Mouse (Mus musculus) adrenal gland, adult 18-20 months (tissue): ENCODE measurements around the gene Sik2. TPM values are rescaled to one million over a fixed set of nuclear protein-coding genes. Genes with fewer than 3 reads are reported as not detected.

Source experiments
- DNase-seq, 2 experiments: peaks; one replicate each; pipeline ENCODE4 v3.0.0; 2021 to 2022; ENCODE audit warnings: low spot score in 2 of 2
- total RNA-seq, 2 experiments: library from RNA; stranded (reverse); gene quantifications; 1 replicate in 1 of 2; 2 replicates in 1 of 2; pipeline ENCODE4 v1.2.3; 2021

Sik2 gene
- total RNA-seq, 2 experiments from 2014 or later: 120 to 197 TPM

DNA sequence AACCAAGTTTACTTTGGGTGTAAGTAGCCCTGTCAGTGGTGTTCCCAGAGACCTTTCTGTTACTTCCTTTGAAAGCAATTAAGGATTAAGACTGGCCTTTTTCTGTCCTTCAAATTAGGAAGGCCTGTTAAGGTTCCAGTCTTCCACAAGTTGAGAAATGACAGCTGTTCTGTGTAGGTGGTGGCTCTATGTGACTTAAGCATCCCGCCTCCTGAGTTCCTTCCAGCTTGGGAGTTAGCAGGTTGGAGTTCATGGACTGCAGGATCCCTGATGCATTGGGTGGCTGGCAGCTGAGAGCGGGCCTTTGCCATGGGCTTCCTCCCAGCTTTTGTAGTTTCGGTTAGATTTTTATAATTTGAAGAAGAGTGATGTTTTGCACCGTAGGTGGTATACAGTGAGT is 133.4 kb downstream of the Sik2 start:
- no peak for DNase-seq

DNA sequence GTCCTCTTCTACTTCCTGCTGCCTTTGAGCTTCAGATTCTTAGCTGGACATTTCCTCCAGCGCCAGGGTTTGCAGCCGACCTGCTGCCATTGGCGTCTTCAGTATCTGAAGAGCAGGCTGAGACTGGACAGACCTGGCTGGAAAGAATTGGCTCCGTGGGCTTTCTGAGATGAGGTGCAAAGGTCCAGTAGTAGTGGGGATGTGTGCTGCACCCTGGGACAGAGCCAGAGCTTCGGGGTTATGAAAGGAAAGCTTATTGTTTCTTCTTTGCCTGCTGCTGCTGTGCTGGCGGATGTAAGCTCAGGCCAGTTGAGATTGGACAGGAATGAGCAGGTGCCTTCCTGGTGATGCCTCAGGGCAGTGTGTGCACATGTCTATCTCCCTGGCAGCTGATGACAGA is 134.8 kb downstream of the Sik2 start:
- no peak for DNase-seq

DNA sequence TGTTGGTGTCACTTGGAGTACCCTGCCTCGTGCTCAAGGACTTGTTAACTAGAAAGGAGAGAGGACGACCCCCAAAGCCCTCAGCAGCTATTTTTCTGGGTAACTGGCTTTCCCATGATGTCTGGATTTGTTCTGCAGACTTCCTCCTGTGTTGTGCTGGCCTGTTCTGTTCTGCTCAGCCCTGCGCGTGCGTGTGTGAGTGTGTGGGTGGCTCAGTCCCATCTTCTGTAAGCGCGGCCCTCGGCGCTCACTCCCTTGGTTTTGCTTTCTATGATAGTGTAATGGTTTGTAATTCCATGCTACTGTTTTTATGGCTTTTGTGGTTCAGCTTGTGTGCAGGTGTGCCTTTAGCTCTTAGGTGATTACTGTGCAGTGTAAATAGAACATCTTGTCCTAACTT is 135.7 kb downstream of the Sik2 start:
- no peak for DNase-seq

DNA sequence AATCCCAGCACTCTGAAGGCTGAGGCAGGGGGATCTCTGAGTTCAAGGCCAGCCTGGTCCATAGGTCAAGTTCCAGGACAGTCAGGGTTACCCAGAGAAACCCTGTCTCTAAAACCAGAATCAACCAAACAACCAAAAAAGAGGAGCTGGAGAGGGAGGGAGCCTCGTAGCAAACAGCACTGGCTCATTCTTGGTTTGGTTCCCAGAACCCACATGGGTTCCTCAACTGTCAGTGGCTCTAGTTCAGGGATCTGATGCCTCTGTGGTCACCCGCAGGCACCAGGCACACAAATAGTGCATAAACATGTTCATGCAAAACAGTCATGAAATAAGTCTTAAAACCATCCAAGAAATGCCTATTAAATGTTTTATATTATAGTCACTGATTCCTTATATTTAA is 140.7 kb downstream of the Sik2 start:
- no peak for DNase-seq

DNA sequence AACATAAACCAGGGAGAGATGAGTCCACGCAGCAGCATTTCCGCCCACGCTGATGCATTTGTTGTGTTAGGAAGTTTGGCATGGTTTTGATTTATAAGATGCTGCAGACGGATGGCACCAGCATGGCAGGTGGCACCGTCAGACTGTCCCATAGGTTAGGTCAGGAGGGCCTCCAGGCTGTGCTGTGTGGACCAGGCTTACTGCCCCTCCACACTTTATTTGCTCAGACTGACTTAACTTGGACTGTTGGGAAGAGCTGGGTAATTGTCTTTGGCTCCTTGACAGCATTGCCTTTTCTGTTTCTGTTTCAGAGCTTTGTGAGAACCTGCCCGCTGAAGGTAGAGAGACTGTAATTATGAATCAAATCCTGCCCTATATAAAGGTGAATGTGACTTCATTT is 141.9 kb downstream of the Sik2 start:
- DNase-seq: no peak

DNA sequence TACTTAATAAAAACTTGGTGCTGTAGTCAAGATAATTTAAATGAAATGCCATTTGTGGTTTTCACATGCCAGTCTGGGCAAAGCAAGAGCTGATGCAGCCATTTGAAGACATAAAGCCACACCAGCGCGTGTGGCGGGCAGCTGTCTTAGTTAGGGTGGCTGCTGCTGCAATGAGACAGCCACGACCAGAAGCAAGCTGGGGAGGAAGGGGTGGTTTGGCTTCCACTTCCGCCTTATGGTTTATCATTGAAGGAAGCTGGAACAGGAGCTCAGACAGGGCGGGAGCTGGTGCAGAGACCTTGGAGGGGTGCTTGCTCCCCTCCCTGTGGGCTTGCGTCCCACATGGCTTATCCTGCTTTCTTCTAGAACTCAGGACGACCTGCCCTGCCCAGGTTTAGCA is 143.1 kb downstream of the Sik2 start:
- DNase-seq: no peak

DNA sequence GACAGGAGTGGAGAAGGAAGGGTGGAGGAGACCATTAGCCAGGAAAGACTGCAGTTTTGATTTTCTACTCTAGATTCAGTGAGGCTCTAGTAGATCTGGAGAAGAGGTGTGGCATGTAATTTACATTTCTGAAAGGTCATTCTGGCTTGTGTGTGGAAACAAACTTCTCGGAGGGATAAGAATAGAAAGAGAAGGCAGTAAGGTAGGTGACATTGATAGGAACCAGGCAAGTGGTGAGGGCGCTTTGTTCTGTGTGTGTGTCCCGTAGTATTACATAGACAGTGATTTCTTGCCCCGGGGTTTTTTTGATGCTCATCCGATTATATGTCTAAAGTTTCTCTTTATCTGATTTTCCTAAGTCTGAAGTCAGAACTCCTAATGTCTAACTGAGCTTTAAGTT is 144.0 kb downstream of the Sik2 start:
- DNase-seq: no peak

DNA sequence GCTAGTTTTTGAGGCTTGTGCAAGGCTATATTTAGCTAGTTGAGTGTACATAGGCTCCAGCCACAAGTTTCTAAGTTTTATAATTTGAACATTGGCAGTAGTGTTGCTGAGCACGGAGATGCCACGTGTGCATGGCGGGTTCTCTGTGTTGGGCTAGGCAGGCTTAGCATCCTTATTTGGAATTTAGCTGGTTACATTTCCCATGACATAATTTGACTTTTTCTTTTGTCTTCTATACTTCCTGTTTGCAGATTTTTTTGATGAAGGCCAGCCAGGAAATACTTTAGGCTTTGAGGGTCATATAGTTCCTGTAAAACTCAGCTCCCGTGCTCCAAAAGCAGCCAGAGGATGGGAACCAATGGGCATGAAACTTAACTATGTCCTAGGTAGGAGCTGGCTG is 145.0 kb downstream of the Sik2 start:
- DNase-seq: no peak

DNA sequence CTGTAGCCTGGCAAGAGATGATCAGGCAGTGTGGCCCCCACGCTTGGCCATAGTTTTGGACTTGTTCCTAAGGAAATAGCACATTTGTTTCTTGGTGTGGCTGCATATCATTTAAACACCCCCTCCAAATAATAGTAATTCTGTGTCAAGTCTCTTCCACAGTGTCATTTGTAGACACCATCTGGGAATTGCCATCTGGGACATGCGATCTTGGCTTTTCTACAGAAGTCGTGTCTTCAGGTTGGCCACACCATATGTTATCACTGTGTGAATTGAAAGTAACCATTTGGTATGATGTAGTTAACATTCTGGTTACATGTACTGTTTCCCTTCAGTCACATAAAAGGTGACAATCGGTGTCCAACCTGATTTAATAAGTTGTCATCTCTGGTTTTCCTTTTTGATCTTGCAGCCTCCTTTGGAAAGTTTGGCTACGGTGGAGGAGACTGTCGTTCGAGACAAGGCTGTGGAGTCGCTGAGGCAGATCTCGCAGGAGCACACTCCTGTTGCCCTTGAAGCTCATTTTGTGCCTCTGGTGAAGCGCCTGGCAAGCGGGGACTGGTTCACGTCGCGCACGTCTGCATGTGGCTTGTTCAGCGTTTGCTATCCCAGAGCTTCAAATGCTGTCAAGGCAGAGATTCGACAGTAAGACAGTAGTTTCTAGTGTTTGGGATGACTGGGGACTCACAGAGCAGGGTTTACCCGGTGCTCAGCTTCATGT is 147.6 kb downstream of the Sik2 start:
- no peak for DNase-seq

DNA sequence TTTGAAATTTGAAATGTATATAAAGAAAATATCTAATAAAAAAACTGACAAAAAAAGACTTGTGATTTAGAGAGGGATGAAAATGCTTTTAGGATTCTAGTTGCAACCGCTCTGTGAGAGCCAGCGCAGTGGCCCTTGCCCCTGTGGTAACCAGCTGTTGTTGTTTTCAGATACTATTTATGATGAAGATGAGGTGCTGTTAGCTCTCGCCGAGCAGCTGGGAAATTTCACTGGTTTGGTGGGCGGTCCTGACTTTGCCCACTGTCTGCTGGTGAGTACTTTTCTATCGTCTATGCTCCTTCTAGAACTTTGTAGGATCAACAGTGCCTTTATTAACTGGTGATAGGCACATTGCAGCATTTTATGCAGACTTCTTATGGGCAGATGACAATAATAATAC is 150.2 kb downstream of the Sik2 start:
- no peak for DNase-seq

DNA sequence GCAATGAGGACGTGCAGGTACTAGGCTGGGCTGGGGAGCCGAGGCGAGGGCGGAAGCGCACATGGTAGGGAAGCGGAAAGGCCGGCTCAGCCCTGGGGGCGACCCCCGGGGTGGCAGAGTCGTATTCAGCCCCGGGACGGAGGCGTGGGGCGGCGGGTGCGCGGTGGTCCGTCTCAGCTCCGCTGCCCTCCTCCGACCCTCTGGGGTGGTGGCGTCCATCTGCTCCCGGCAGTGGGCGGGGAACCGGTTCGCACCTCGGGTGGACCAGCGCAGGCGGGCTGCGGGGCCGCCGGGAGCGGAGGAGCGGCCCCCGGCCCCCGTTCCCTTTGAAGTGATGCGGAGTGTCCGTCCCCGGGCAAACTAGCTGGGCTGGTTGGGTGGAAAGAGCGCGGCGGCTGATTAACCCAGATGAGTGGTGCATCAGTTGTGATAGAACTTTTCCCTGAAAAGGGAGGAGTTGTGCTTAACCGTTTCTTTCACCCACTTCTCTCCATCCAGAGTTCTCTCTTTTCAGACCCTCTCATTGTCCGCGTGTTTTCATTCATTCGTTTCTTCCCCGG is 151.7 kb downstream of the Sik2 start:
- DNase-seq: no peak

DNA sequence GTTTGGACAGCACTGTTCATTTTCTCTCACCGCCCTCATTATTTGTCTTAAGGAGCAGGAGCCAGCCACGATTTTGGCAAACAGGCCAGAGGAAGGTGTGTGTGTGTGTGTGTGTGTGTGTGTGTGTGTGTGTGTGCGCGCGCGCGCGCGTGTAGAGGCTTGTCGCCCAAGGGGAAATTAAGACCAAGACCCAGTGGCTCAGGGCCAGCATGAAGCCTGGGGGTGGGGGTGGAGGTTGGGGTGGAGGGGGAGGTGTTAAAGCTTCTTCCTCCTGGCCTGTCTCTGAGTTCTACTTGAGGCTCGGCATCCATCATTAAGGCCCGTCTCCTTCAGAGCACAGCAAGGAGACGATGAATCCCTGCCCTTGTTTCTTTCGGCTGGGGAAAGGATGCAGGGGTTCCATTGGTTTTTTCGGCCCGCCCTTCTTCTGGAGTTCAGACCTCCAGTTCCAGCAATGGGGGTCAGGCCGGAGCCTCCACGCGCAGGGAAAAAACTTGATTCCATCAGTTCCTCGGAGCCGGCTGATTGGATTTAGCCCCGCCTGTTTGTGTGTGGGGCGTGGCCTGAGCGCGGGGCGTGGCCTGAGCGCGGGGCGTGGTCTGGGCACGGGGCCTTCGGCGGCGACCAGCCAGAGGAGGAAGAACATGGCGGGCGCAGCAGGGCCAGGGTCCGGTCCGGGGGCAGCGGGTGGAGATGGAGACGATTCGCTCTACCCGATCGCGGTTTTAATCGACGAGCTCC is 152.4 kb downstream of the Sik2 start:
- peak; percentile 97 to 98 for DNase-seq

DNA sequence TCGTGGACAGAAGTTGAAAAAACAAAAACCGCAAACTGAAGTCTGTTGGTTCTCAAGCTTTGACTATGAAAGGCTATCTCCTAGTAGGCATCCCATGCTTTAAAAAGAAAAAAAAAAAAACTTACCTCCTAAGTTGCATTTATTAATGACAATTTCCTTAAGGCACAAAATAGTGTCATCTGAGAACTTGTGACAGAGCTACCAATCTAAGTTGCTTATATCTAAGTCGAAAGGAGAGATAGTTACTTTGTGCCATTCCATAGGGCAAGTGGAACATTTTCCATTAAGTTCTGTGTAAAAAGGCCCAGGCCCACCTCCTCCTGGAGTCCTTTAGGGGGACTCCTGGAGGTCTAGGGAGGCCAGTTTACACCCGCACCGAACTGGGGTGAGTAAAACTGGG is 153.1 kb downstream of the Sik2 start:
- no peak for DNase-seq

DNA sequence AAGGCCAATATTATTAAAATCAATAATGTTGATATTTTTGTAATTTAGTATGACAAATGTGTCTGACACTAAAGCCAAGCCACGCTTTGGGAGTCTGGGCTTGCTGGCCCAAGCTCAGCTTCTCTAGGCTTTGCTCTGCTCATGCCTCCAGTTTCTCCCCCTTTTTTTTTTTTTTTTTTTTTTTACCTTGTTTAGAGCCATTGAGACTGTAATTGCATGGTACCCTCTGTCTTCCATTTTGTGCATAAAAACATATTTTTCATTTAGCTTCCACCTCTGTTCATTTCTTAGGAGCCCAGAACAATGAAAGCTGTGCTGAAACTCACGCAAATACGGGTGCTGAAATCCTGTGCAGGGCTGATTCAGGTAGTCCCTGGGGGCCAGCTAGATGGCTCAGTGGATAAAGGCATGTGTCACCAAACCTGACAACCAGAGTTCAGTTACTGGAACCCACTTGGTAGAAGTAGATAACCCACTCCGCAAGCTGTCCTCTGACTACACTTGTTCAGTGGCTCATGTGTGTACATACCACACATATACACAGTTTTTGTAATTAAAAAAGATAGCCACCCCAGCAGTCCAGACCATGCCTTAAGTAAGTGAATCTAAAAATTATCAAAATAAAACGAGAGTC is 153.6 kb downstream of the Sik2 start:
- no peak for DNase-seq

DNA sequence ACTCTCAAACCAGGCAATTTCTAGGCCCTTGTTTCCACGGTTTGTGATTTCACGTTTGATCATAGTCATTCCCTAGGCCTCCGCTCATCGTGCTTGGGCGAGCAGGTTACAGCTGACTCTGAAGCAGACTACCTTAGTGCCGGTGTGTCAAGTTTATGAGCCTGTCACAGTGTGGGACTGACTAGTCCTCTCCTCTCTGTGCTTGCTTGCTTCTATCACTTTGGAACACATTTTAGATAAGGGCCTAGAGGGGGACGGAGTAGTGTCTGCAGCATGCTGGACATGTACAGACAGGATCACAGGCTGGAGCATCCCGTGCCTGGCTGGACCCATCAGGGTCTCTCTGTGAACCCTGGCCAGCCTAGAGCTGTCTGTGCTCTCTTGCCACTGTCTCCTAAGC is 154.5 kb downstream of the Sik2 start:
- no peak for DNase-seq

DNA sequence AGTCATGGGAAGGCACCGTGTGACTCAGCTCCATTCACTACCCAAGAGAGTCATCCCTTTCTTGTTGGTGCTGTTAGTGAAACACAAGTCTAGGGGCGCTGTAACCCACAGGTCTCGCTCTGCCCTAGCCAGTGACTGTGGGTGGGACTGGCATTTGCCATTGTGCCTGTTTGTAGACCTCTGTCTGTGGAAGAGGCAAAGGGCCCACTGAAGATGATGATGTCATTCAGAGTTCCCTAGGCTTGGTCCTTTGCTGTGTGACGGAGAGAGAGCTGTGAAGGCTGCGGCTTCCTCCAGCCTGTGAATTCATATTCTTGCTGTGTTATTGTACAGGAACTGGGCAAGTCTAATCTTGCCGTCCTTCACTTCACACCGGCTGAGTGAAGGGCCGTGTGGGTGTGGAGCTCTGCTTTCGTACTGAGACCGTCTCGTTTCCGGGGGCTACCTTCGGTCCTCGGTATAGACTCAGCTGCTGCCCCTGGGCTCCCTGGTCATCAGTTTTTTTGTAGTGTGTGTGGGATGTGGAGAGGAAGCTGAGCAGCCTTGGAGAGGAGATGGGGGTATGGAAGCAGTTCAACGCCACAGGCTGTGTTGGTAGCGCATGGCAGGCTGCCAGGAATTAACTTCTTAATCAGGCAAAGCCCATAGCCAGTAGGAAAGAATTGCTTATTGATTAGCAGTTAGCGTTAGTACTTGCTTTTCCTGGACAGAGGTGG is 156.1 kb downstream of the Sik2 start:
- no peak for DNase-seq

DNA sequence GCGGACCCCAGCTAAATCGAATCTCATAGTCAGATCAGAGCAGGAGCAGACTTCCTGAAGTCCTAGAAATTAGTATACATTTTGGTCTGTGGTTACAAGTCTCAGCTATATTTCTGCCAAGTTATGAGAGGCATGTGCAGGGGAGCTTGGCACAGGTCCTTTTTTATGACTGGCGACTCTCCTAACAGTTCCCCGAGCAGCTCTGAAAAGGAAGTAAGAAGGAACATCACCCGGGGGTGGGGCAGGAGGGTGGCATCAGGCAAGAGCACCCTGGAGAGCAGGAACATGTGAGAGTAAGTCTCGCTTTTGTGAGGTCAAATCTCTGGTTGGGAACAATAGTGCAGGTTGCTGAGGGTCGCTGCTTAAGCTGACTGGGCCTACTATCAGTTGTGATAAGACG is 158.2 kb downstream of the Sik2 start:
- DNase-seq: no peak

DNA sequence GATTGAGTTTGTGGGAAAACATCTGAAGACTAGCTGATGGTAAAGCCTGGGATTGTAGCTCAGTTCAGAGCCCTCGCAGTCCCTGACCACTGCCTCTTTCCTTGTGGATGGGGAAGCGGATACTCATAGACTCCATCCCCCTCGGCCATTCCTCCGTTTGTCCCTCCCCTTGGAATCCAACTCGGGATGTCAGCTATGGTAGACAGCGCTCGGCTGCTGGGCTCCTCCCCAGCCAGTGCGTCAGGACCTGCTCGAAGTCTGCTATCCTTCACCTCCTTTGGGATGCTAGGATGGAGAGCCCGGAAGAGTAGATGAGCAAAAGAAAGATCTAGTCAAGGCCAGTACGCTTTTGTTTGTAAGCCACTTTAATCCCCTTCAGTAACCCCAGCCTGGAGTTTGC is 158.6 kb downstream of the Sik2 start:
- no peak for DNase-seq

DNA sequence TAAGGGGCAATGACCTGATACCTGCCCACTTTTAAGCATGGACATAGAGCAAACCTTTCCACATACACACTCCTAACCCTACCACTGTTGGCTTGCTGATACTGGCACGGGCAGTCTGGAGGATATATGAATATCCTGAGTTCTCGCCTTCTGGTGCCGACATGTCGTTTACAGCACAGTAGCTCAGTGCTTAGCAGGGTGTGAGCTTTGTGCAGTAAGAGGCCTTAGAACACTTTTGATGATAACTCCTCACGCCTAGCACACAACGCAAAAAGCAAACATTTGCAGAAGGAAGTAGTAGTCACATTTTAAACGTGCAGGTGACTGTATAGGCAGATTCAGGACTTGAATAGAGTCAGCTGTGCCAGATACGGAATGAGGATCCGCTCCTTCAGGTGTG is 159.1 kb downstream of the Sik2 start:
- DNase-seq: no peak

DNA sequence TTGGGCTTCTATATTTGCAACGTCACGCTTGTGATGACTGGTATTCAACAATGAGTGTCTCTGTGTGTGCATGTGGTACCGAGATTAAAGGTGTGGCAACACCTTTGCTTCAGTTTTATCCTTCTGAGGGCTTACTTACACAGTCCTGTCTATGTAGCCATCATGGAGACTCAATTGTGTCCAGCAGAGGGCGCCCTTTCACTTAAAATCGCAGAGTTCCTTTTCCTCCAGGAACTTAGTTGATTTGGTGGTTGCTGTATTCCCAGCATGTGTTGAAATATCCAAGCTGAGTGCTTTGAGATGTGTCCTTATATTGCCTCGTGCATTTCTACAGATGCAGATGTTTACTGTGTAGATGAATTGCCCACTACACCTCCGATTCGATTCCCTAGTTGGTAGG is 159.6 kb downstream of the Sik2 start:
- peak; percentile 87 to 91 for DNase-seq

DNA sequence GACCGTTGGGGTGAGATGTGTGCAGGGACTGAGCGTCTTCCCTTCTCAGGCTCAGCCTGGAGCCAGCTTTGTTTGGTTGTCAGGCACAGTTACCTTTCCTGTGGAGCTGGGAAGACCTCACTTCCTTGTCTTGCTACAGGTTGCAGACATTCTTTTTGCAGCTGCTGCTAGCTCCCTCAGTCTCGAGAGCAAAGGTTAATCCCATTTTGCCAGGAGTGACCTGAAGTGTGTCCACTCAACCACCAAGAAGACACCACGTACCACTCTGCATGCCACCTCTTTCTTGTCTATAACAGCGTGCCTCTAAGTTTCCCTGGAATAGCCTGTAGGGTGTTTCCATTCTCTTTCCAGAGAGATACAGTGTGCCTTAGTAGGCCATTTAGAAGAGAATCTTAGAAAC is 160.1 kb downstream of the Sik2 start:
- DNase-seq: no peak
